Mouse (Mus musculus): Measurements from ENCODE around the gene Dcaf5.

GRCm38 (mm10) chr12:80394045-80394444 is 42.4 kb downstream of the Dcaf5 start:
- TF ChIP-seq CTCF (IDR thresholded peaks at IDR 0.05; ENCODE audit: control insufficient read depth, insufficient read depth, low read length) (no peak), POLR2A (IDR thresholded peaks at IDR 0.05; ENCODE audit: borderline replicate concordance, control insufficient read depth, low read depth, low read length) (no peak)

Measured in bone marrow, adult 2 months (tissue).